Mouse (Mus musculus) heart, embryonic 13.5 days (tissue): ENCODE results near the gene Arhgap36. TPM values are rescaled to one million over a fixed set of nuclear protein-coding genes. Genes with fewer than 3 reads are reported as not detected.

ENCODE experiments used
- ATAC-seq: fragments of 200-750 bp; cut with Nextera tagmentation; 2 replicates; pipeline ENCODE4 v1.8.0; 2017; ENCODE audit warnings: moderate TSS enrichment; ENCODE audit not compliant: insufficient number of reproducible peaks, low FRiP score, low TSS enrichment; ENCODE audit errors: extremely low read depth
- H3K27ac ChIP-seq: fragments of 300-500 bp; sonication (generic); replicated peaks from 2 replicates; pipeline ENCODE4 v1.5.1; 2015; ENCODE audit warnings: moderate library complexity, mild to moderate bottlenecking, inconsistent platforms
- H3K27me3 ChIP-seq: fragments of 300-500 bp; sonication (generic); replicated peaks from 2 replicates; pipeline ENCODE4 v1.6.1; 2015; ENCODE audit warnings: mild to moderate bottlenecking, inconsistent platforms
- H3K36me3 ChIP-seq: fragments of 300-500 bp; sonication (generic); 2 replicates; pipeline ENCODE4 v1.6.1; 2015; ENCODE audit warnings: mild to moderate bottlenecking, inconsistent platforms
- H3K4me1 ChIP-seq: fragments of 300-500 bp; sonication (generic); 2 replicates; pipeline ENCODE4 v1.6.1; 2015; ENCODE audit warnings: inconsistent platforms
- H3K4me2 ChIP-seq: fragments of 300-500 bp; sonication (generic); 2 replicates; pipeline ENCODE4 v1.6.1; 2015; ENCODE audit warnings: inconsistent platforms, mild to moderate bottlenecking, moderate library complexity
- H3K4me3 ChIP-seq: fragments of 300-500 bp; sonication (generic); 2 replicates; pipeline ENCODE4 v1.5.1; 2015; ENCODE audit warnings: moderate library complexity, mild to moderate bottlenecking, inconsistent platforms
- H3K9ac ChIP-seq: fragments of 300-500 bp; sonication (generic); 2 replicates; pipeline ENCODE4 v1.6.1; 2015; ENCODE audit warnings: inconsistent platforms, mild to moderate bottlenecking, moderate library complexity
- H3K9me3 ChIP-seq: fragments of 300-500 bp; sonication (generic); 2 replicates; pipeline ENCODE4 v1.6.1; 2016; ENCODE audit warnings: inconsistent platforms
- WGBS: fragments of 180-500 bp; shearing (Covaris S2); methylation state at CpG from one replicate; pipeline ENCODE4 v1.1.7; 2015; ENCODE audit warnings: mixed read lengths; 5-methylcytosine and 5-hydroxymethylcytosine counted together
- polyA plus RNA-seq: library from polyadenylated mRNA; unstranded; fragments of >200 nt; fragmentation: Nextera tagmentation; extraction: Ambion mirVana; gene quantifications from 2 replicates; pipeline ENCODE4 v1.2.1, GENCODE M21; 2015

The Arhgap36 gene
- polyA plus RNA-seq, result 0.55 and 1.6 TPM in 2 replicates

DNA sequence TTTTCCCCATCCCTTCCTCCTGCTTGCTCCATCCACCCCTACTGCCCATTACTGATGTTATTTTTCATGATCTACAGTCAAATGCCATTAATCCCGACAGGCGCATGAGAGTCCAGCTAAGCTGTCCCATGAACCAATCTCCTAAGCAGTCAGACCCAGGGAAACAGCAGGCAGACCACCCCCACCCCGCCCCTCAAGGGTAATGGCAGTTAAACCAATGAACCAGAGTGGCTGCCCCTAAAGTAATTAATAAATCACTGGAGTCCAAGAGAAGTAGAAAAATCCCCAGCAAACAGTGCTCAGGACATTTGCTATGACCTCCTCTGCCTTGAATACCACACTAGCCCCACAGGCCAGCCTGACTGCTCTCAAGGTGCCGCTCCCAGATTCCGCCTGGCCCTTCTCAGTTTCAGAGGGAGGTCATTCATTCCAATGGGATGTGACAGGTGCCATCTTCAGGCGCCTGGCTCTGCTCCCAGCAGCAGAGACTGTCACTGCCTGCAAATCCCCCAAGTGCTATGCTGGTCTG, at the start of gene Arhgap36:
Arhgap36 (plus strand) TSS at position 504 of the 529 bp plus-strand sequence.
- Histone ChIP-seq H3K27ac (no peak within 1 kb of the TSS), H3K36me3 (no peaks in the 10 kb centered on the region), H3K27me3 (peaks cover 6% of the 10 kb centered on the region; the same call in 1 of the 2 replicates), H3K4me3 (no peak within 1 kb of the TSS), H3K4me1 (no peaks in the 10 kb centered on the region), H3K9ac (no peak within 1 kb of the TSS), H3K9me3 (no peaks in the 10 kb centered on the region), H3K4me2 (no peak within 1 kb of the TSS)
- WGBS, result 49% methylated on average over 6 of the region's 6 CpGs
- no peak for ATAC-seq

- no peaks in the 10 kb centered on the region for H3K36me3 ChIP-seq
- no peak for ATAC-seq
- H3K27ac ChIP-seq, result no peak overlapping the region
- no peak overlapping the region for H3K9ac ChIP-seq
- no peak overlapping the region for H3K4me3 ChIP-seq
- H3K4me1 ChIP-seq, result no peaks in the 10 kb centered on the region
- no peak overlapping the region for H3K4me2 ChIP-seq
- WGBS, result 69% methylated on average over 10 of the region's 10 CpGs
- no peaks in the 10 kb centered on the region for H3K27me3 ChIP-seq
- no peaks in the 10 kb centered on the region for H3K9me3 ChIP-seq
Measured at GRCm38 (mm10) chrX:49457781-49458180, 6.0 kb upstream of the Arhgap36 start.

DNA sequence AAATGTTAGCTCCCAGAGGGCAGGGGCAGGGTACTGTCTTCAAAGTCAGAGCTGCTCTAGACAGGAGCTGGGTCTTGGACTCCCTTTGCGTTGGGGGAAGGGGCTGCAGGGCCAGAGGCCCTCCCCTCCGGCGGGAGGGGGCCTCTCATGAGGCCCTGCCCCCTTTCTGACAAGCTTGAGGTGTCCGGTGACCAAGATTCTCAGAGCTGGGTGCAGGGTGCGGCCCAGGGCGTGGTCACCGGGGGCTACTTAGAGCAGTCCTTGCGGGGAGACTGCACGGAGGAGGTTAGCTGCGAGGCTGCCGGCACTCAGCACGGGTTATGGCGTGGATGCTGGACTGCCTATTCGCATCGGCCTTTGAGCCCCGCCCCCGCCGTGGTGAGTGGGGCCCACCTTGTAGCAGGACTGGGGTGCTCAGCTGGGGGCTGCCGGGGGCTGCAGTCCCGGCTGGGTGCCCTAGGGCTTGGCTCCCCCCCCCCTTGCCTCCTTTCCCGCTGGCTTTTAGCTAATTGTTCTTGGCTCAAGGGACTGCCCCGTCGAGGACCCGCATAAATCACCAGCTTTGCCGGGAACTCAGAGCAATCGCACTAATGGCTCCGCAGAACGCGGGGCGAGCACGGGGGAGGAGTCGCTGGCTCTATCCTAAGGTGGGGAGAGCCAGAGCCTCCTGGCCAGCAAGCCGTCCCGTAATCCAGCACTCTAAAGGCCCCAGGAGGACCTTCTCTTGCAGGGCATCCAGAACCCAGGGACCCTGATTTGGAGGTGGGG, 6.7 kb downstream of the Arhgap36 start:
- no peak for ATAC-seq
- no peaks in the 10 kb centered on the region for H3K9me3 ChIP-seq
- no peak overlapping the region for H3K27ac ChIP-seq
- H3K36me3 ChIP-seq, result no peaks in the 10 kb centered on the region
- 0 out of 2 replicates have a peak overlapping the region, but pooled peaks have one; percentile 24 for H3K9ac ChIP-seq
- H3K4me1 ChIP-seq, result no peaks in the 10 kb centered on the region
- peak overlapping the region; percentile 46 for H3K4me3 ChIP-seq
- peak overlapping the region; percentile 72 for H3K4me2 ChIP-seq
- 11% methylated on average over 34 of the region's 34 CpGs for WGBS
- peaks cover 34% of the 10 kb centered on the region for H3K27me3 ChIP-seq

- Histone ChIP-seq H3K4me2 (peak overlapping the region; percentile 70), H3K4me3 (peak overlapping the region; percentile 43), H3K9me3 (no peaks in the 10 kb centered on the region), H3K36me3 (no peaks in the 10 kb centered on the region), H3K27ac (no peak overlapping the region), H3K27me3 (peaks cover 51% of the 10 kb centered on the region), H3K4me1 (no peaks in the 10 kb centered on the region), H3K9ac (no peak overlapping the region)
- no peak for ATAC-seq
- WGBS, result 11% methylated on average over 26 of the region's 29 CpGs
Measured at GRCm38 (mm10) chrX:49479968-49480809, 16.4 kb downstream of the Arhgap36 start.

GRCm38 (mm10) chrX:49480846-49481245, 17.1 kb downstream of the Arhgap36 start:
- H3K4me1 ChIP-seq, result no peaks in the 10 kb centered on the region
- WGBS, result 14% methylated on average over 12 of the region's 12 CpGs
- no peaks in the 10 kb centered on the region for H3K9me3 ChIP-seq
- H3K36me3 ChIP-seq, result no peaks in the 10 kb centered on the region
- no peak overlapping the region for H3K27ac ChIP-seq
- H3K9ac ChIP-seq, result no peak overlapping the region
- H3K4me3 ChIP-seq, result peak overlapping the region; percentile 43
- H3K27me3 ChIP-seq, result peaks cover 57% of the 10 kb centered on the region
- ATAC-seq, result no peak
- peak overlapping the region; percentile 70 for H3K4me2 ChIP-seq

DNA sequence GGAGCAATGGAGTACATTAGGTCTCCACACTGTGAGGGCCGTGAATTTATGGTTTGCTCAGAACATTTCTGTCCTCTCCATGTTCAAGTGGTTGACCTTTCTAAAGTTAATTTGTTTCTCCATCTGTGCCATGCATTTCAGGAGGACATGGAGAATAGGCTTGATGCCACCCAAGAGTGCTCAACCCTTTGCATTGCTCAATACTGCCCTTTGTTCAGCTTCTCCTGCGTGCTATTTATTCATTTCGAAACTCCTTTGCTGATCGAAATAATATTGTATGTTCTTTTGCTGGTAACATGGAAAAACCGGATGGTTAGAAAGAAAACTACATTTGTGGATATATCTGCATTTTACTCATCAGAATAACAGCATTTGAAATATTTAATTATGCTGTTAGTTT, 25.4 kb downstream of the Arhgap36 start:
- 64% methylated on average over 5 of the region's 5 CpGs for WGBS
- H3K4me1 ChIP-seq, result no peaks in the 10 kb centered on the region
- H3K27me3 ChIP-seq, result peaks cover 39% of the 10 kb centered on the region
- no peak overlapping the region for H3K9ac ChIP-seq
- no peak overlapping the region for H3K4me3 ChIP-seq
- no peaks in the 10 kb centered on the region for H3K36me3 ChIP-seq
- no peak overlapping the region for H3K4me2 ChIP-seq
- no peak overlapping the region for H3K27ac ChIP-seq
- ATAC-seq, result no peak
- no peaks in the 10 kb centered on the region for H3K9me3 ChIP-seq

GRCm38 (mm10) chrX:49493739-49494449, 30.1 kb downstream of the Arhgap36 start:
- Histone ChIP-seq H3K4me3 (peak overlapping the region; percentile 43), H3K27me3 (peaks cover 45% of the 10 kb centered on the region)

More at GRCm38 (mm10) chrX:49493739-49494449, 30.1 kb downstream of the Arhgap36 start:
- H3K9ac ChIP-seq, result no peak overlapping the region
- H3K27ac ChIP-seq, result no peak overlapping the region
- no peaks in the 10 kb centered on the region for H3K36me3 ChIP-seq
- H3K4me2 ChIP-seq, result peak overlapping the region; percentile 69
- ATAC-seq, result no peak
- H3K9me3 ChIP-seq, result no peaks in the 10 kb centered on the region
- WGBS, result 11% methylated on average over 44 of the region's 46 CpGs
- no peaks in the 10 kb centered on the region for H3K4me1 ChIP-seq

Other genes starting within 250 kb of the Arhgap36 start
- gene Enox2, start 175.7 kb upstream of the Arhgap36 start, polyA plus RNA-seq, result 5.1 and 6.3 TPM in 2 replicates
- gene Olfr1320, start 208.4 kb downstream of the Arhgap36 start, polyA plus RNA-seq, result not detected in 2 replicates